Mouse (Mus musculus) gastrocnemius, postnatal 25 days (tissue): ENCODE results near the gene Ppfibp2. TPM values are rescaled to one million over a fixed set of nuclear protein-coding genes. Genes with fewer than 3 reads are reported as not detected.

ENCODE experiments used
- DNase-seq: peaks from one replicate; pipeline ENCODE4 v3.0.0; 2022
- total RNA-seq, 2 experiments: library from RNA; stranded (reverse); gene quantifications; 1 replicate in 1 of 2; 2 replicates in 1 of 2; pipeline ENCODE4 v1.2.3; 2021

Gene Ppfibp2
- total RNA-seq, 2 experiments from 2014 or later: 8.0 to 15.2 TPM

GRCm38 (mm10) chr7:107757308-107758151 is 162.5 kb downstream of the Ppfibp2 start, which contains the start of gene Cyb5r2:
Gene Cyb5r2, minus strand, starts transcription at chr7:107758032.
- DNase-seq: no peak

GRCm38 (mm10) chr7:107770812-107771211 is 175.8 kb downstream of the Ppfibp2 start:
- no peak for DNase-seq

- no peak for DNase-seq
These were observed 183.2 kb downstream of the Ppfibp2 start for GRCm38 (mm10) chr7:107778216-107778615.

- DNase-seq: no peak
These were observed 184.6 kb downstream of the Ppfibp2 start for GRCm38 (mm10) chr7:107779611-107780010.

- no peak for DNase-seq
These were observed 193.1 kb downstream of the Ppfibp2 start for GRCm38 (mm10) chr7:107787977-107788620.

GRCm38 (mm10) chr7:107796500-107796899 is 201.5 kb downstream of the Ppfibp2 start:
- no peak for DNase-seq

Other genes with a start within 250 kb of the Ppfibp2 start
- under 1 TPM; 0.32 to 0.41 TPM for gene Syt9, start 224.5 kb upstream of the Ppfibp2 start, total RNA-seq
- 1 to 10 TPM; 2.0 to 4.7 TPM for gene Olfml1, start 27.8 kb upstream of the Ppfibp2 start, total RNA-seq
- gene 5330417H12Rik, start 30.0 kb downstream of the Ppfibp2 start, total RNA-seq: not detected
- under 1 TPM in 1 of 2 experiments, not detected in 1; 0.23 TPM for gene Cyb5r2, start 162.8 kb downstream of the Ppfibp2 start, total RNA-seq
- not detected for gene Ovch2, start 206.0 kb downstream of the Ppfibp2 start, total RNA-seq
- not detected for gene Olfr467, start 217.1 kb downstream of the Ppfibp2 start, total RNA-seq
- gene Olfr469, start 230.3 kb downstream of the Ppfibp2 start, total RNA-seq: not detected